Mouse (Mus musculus) kidney, embryonic 14.5 days (tissue): ENCODE results near the gene Ptrhd1. TPM values are rescaled to one million over a fixed set of nuclear protein-coding genes. Genes with fewer than 3 reads are reported as not detected.
A peak's percentile ranks its signal among the peaks of the same experiment; 100 is the strongest.

Experiments
- ATAC-seq: fragments of 200-750 bp; cut with Nextera tagmentation; 2 replicates; pipeline ENCODE4 v1.8.0; 2017; ENCODE audit warnings: moderate number of reproducible peaks, mild to moderate bottlenecking, moderate TSS enrichment, moderate library complexity; ENCODE audit not compliant: low FRiP score, low TSS enrichment
- H3K27ac ChIP-seq: fragments of 300-500 bp; sonication (generic); 2 replicates; pipeline ENCODE4 v1.5.1; 2014; ENCODE audit warnings: low read depth, mild to moderate bottlenecking, low read length, moderate library complexity, mixed read lengths
- H3K27me3 ChIP-seq: fragments of 300-500 bp; sonication (generic); 2 replicates; pipeline ENCODE4 v1.6.1; 2014; ENCODE audit warnings: mild to moderate bottlenecking, low read length; ENCODE audit not compliant: control insufficient read depth, insufficient read depth
- H3K36me3 ChIP-seq: fragments of 300-500 bp; sonication (generic); 2 replicates; pipeline ENCODE4 v1.6.1; 2014; ENCODE audit warnings: low read length, mixed read lengths; ENCODE audit not compliant: control insufficient read depth, insufficient read depth
- H3K4me1 ChIP-seq: fragments of 300-500 bp; sonication (generic); 2 replicates; pipeline ENCODE4 v1.6.1; 2014; ENCODE audit warnings: low read length, mixed read lengths; ENCODE audit not compliant: control insufficient read depth, insufficient read depth
- H3K4me2 ChIP-seq: fragments of 300-500 bp; sonication (generic); replicated peaks from 2 replicates; pipeline ENCODE4 v1.6.1; 2014; ENCODE audit warnings: low read depth, mild to moderate bottlenecking, low read length
- H3K4me3 ChIP-seq: fragments of 300-500 bp; sonication (generic); 2 replicates; pipeline ENCODE4 v1.5.1; 2014; ENCODE audit warnings: mild to moderate bottlenecking, low read length
- H3K9ac ChIP-seq: fragments of 300-500 bp; sonication (generic); 2 replicates; pipeline ENCODE4 v1.6.1; 2014; ENCODE audit warnings: low read depth, mild to moderate bottlenecking, low read length, moderate library complexity
- H3K9me3 ChIP-seq: fragments of 300-500 bp; sonication (generic); 2 replicates; pipeline ENCODE4 v1.6.1; 2016; ENCODE audit warnings: low read length; ENCODE audit not compliant: control insufficient read depth
- WGBS: fragments of 180-500 bp; shearing (Covaris S2); extraction: QIAGEN DNeasy Blood & Tissue Kit; methylation state at CpG from one replicate; pipeline ENCODE4 v1.1.7; 2014; 5-methylcytosine and 5-hydroxymethylcytosine counted together
- polyA plus RNA-seq: library from polyadenylated mRNA; unstranded; fragments of >200 nt; fragmentation: Nextera tagmentation; extraction: Ambion mirVana; gene quantifications from 2 replicates; pipeline ENCODE4 v1.2.1, GENCODE M21; 2014

Ptrhd1 gene
- polyA plus RNA-seq, 1 experiment from 2014 or later: 8.8 TPM

- H3K36me3 ChIP-seq: peaks cover 8% of the 10 kb centered on the region; the same call in 1 of the 2 replicates
- H3K4me1 ChIP-seq: no peaks in the 10 kb centered on the region
- 96% methylated on average over 11 of the region's 11 CpGs for WGBS
Measured at GRCm38 (mm10) chr12:4199271-4199670, 34.6 kb upstream of the Ptrhd1 start.

GRCm38 (mm10) chr12:4201454-4202200 lies 32.2 kb upstream of the Ptrhd1 start:
- Histone ChIP-seq H3K4me3 (no peak overlapping the region), H3K9me3 (no peaks in the 10 kb centered on the region), H3K27me3 (no peaks in the 10 kb centered on the region), H3K36me3 (peaks cover 17% of the 10 kb centered on the region; the same call in 1 of the 2 replicates), H3K9ac (no peak overlapping the region), H3K27ac (no peak overlapping the region), H3K4me1 (no peaks in the 10 kb centered on the region), H3K4me2 (no peak overlapping the region)
- 91% methylated on average over 13 of the region's 13 CpGs for WGBS
- ATAC-seq: no peak

More at GRCm38 (mm10) chr12:4199271-4199670, 34.6 kb upstream of the Ptrhd1 start:
- Histone ChIP-seq H3K27me3 (no peaks in the 10 kb centered on the region), H3K27ac (no peak overlapping the region), H3K4me3 (no peak overlapping the region), H3K4me2 (no peak overlapping the region), H3K9ac (no peak overlapping the region), H3K9me3 (no peaks in the 10 kb centered on the region)
- ATAC-seq: no peak

- H3K4me3 ChIP-seq: no peak overlapping the region
- no peak overlapping the region for H3K27ac ChIP-seq
- no peak; the same call in 1 of the 2 replicates for ATAC-seq
- no peak overlapping the region for H3K9ac ChIP-seq
- 95% methylated on average over 4 of the region's 4 CpGs for WGBS
- H3K36me3 ChIP-seq: peaks cover 18% of the 10 kb centered on the region; the same call in 1 of the 2 replicates
- no peaks in the 10 kb centered on the region for H3K4me1 ChIP-seq
- no peak overlapping the region for H3K4me2 ChIP-seq
- H3K9me3 ChIP-seq: no peaks in the 10 kb centered on the region
- H3K27me3 ChIP-seq: no peaks in the 10 kb centered on the region
Measured at GRCm38 (mm10) chr12:4202206-4202605, 31.6 kb upstream of the Ptrhd1 start.

- Histone ChIP-seq H3K4me2 (no peak overlapping the region), H3K9me3 (no peaks in the 10 kb centered on the region), H3K27ac (no peak overlapping the region), H3K4me3 (no peak overlapping the region), H3K27me3 (no peaks in the 10 kb centered on the region), H3K9ac (no peak overlapping the region), H3K36me3 (peaks cover 37% of the 10 kb centered on the region; the same call in 1 of the 2 replicates), H3K4me1 (no peaks in the 10 kb centered on the region)
- WGBS: 94% methylated on average over 11 of the region's 11 CpGs
- ATAC-seq: no peak
Measured at GRCm38 (mm10) chr12:4206106-4206505, 27.7 kb upstream of the Ptrhd1 start.

GRCm38 (mm10) chr12:4208405-4209133 lies 25.3 kb upstream of the Ptrhd1 start:
- Histone ChIP-seq H3K4me1 (0 out of 2 replicates have a peak, but pooled peaks cover 6% of the 10 kb centered on the region), H3K4me3 (no peak overlapping the region), H3K27ac (no peak overlapping the region), H3K4me2 (no peak overlapping the region), H3K27me3 (no peaks in the 10 kb centered on the region), H3K36me3 (peaks cover 57% of the 10 kb centered on the region; the same call in 1 of the 2 replicates), H3K9me3 (no peaks in the 10 kb centered on the region), H3K9ac (no peak overlapping the region)
- 84% methylated on average over 13 of the region's 15 CpGs for WGBS
- no peak for ATAC-seq

- WGBS: 96% methylated on average over 9 of the region's 9 CpGs
Measured at GRCm38 (mm10) chr12:4209196-4209595, 24.6 kb upstream of the Ptrhd1 start.

GRCm38 (mm10) chr12:4211174-4211573 lies 22.7 kb upstream of the Ptrhd1 start:
- Histone ChIP-seq H3K4me1 (0 out of 2 replicates have a peak, but pooled peaks cover 6% of the 10 kb centered on the region), H3K4me2 (no peak overlapping the region), H3K4me3 (no peak overlapping the region), H3K9me3 (no peaks in the 10 kb centered on the region), H3K36me3 (peaks cover 72% of the 10 kb centered on the region; the same call in 1 of the 2 replicates), H3K9ac (no peak overlapping the region), H3K27me3 (no peaks in the 10 kb centered on the region), H3K27ac (no peak overlapping the region)
- no peak for ATAC-seq
- WGBS: 66% methylated on average over 9 of the region's 9 CpGs

More at GRCm38 (mm10) chr12:4209196-4209595, 24.6 kb upstream of the Ptrhd1 start:
- Histone ChIP-seq H3K4me3 (no peak overlapping the region), H3K4me2 (no peak overlapping the region), H3K36me3 (peaks cover 59% of the 10 kb centered on the region; the same call in 1 of the 2 replicates), H3K4me1 (0 out of 2 replicates have a peak, but pooled peaks cover 6% of the 10 kb centered on the region), H3K9me3 (no peaks in the 10 kb centered on the region), H3K27me3 (no peaks in the 10 kb centered on the region), H3K9ac (no peak overlapping the region), H3K27ac (no peak overlapping the region)
- no peak for ATAC-seq

- Histone ChIP-seq H3K9me3 (no peaks in the 10 kb centered on the region), H3K9ac (no peak overlapping the region), H3K27ac (peak overlapping the region; percentile 59), H3K4me3 (no peak overlapping the region), H3K36me3 (peaks cover 73% of the 10 kb centered on the region; the same call in 1 of the 2 replicates), H3K4me2 (no peak overlapping the region), H3K27me3 (no peaks in the 10 kb centered on the region), H3K4me1 (0 out of 2 replicates have a peak, but pooled peaks cover 6% of the 10 kb centered on the region)
- 48% methylated on average over 8 of the region's 8 CpGs for WGBS
- ATAC-seq: peak; percentile 89
Measured at GRCm38 (mm10) chr12:4212908-4213307, 20.9 kb upstream of the Ptrhd1 start.
